Mouse (Mus musculus): ENCODE measurements around the gene Rmnd5b. TPM values are rescaled to one million over a fixed set of nuclear protein-coding genes. Genes with fewer than 3 reads are reported as not detected.

Rmnd5b gene
- polyA plus RNA-seq, 1 experiment from 2014 or later, result 25.1 TPM

GRCm38 (mm10) chr11:51649111-51649888 lies 13.6 kb upstream of the Rmnd5b start:
- WGBS (ENCODE audit: insufficient replicate concordance), result 32% methylated on average over 11 of the region's 11 CpGs
- Histone ChIP-seq H3K4me3 (replicated peaks) (peak overlapping the region; percentile 66), H3K27ac (no peak overlapping the region), H3K27me3 (peaks cover 58% of the 10 kb centered on the region), H3K36me3 (0 out of 2 replicates have a peak, but pooled peaks cover 3% of the 10 kb centered on the region), H3K9me3 (replicated peaks) (no peaks in the 10 kb centered on the region), H3K4me1 (replicated peaks) (peaks cover 35% of the 10 kb centered on the region), H3K9ac (peak overlapping the region; percentile 68; the same call in 1 of the 2 replicates), H3K4me2 (peak overlapping the region; percentile 81)
- DNase-seq (no peak), ATAC-seq (ENCODE audit: low read depth) (no peak)

- 38% methylated on average over 3 of the region's 3 CpGs for whole genome bisulfite sequencing (ENCODE audit: insufficient replicate concordance)
- DNase-seq (no peak), ATAC-seq (ENCODE audit: low read depth) (no peak)
- Histone ChIP-seq H3K4me3 (replicated peaks) (no peak overlapping the region), H3K27me3 (peaks cover 58% of the 10 kb centered on the region), H3K36me3 (0 out of 2 replicates have a peak, but pooled peaks cover 3% of the 10 kb centered on the region), H3K27ac (no peak overlapping the region), H3K9ac (peak overlapping the region; percentile 17; the same call in 1 of the 2 replicates), H3K4me1 (replicated peaks) (peaks cover 39% of the 10 kb centered on the region), H3K9me3 (replicated peaks) (no peaks in the 10 kb centered on the region), H3K4me2 (no peak overlapping the region)
Observed at GRCm38 (mm10) chr11:51648566-51648965, 12.9 kb upstream of the Rmnd5b start.

GRCm38 (mm10) chr11:51646751-51647667 lies 11.3 kb upstream of the Rmnd5b start:
- ATAC-seq (ENCODE audit: low read depth), result no peak
- Histone ChIP-seq H3K9ac (no peak overlapping the region), H3K9me3 (replicated peaks) (no peaks in the 10 kb centered on the region), H3K27ac (peak overlapping the region; percentile 20; the same call in 1 of the 2 replicates), H3K36me3 (0 out of 2 replicates have a peak, but pooled peaks cover 3% of the 10 kb centered on the region), H3K4me1 (replicated peaks) (peaks cover 42% of the 10 kb centered on the region), H3K4me2 (no peak overlapping the region), H3K27me3 (peaks cover 50% of the 10 kb centered on the region), H3K4me3 (replicated peaks) (no peak overlapping the region)
- no peak for DNase-seq
- 42% methylated on average over 15 of the region's 15 CpGs for WGBS (ENCODE audit: insufficient replicate concordance)

GRCm38 (mm10) chr11:51646245-51646644 lies 10.5 kb upstream of the Rmnd5b start:
- Histone ChIP-seq H3K4me1 (replicated peaks) (peaks cover 42% of the 10 kb centered on the region), H3K9me3 (replicated peaks) (no peaks in the 10 kb centered on the region), H3K27ac (no peak overlapping the region), H3K4me2 (no peak overlapping the region), H3K9ac (no peak overlapping the region), H3K36me3 (0 out of 2 replicates have a peak, but pooled peaks cover 3% of the 10 kb centered on the region), H3K4me3 (replicated peaks) (no peak overlapping the region), H3K27me3 (peaks cover 43% of the 10 kb centered on the region)
- ATAC-seq (ENCODE audit: low read depth) (no peak), DNase-seq (no peak)
- 58% methylated on average over 7 of the region's 7 CpGs for WGBS (ENCODE audit: insufficient replicate concordance)

- H3K9ac ChIP-seq, result no peak overlapping the region
- peaks cover 33% of the 10 kb centered on the region for H3K27me3 ChIP-seq
- H3K4me3 ChIP-seq (replicated peaks), result no peak overlapping the region
- no peak for DNase-seq
- H3K36me3 ChIP-seq, result 0 out of 2 replicates have a peak, but pooled peaks cover 3% of the 10 kb centered on the region
- no peaks in the 10 kb centered on the region for H3K9me3 ChIP-seq (replicated peaks)
- H3K4me2 ChIP-seq, result no peak overlapping the region
- peaks cover 32% of the 10 kb centered on the region for H3K4me1 ChIP-seq (replicated peaks)
- 84% methylated on average over 13 of the region's 13 CpGs for WGBS (ENCODE audit: insufficient replicate concordance)
- no peak overlapping the region for H3K27ac ChIP-seq
- no peak for ATAC-seq (ENCODE audit: low read depth)
Observed at GRCm38 (mm10) chr11:51645293-51645692, 9.6 kb upstream of the Rmnd5b start.

GRCm38 (mm10) chr11:51644217-51644616 lies 8.5 kb upstream of the Rmnd5b start:
- ATAC-seq (ENCODE audit: low read depth), result no peak
- no peak for DNase-seq
- Histone ChIP-seq H3K27ac (no peak overlapping the region), H3K9ac (no peak overlapping the region), H3K9me3 (replicated peaks) (no peaks in the 10 kb centered on the region), H3K27me3 (peaks cover 22% of the 10 kb centered on the region), H3K36me3 (0 out of 2 replicates have a peak, but pooled peaks cover 3% of the 10 kb centered on the region), H3K4me2 (no peak overlapping the region; the same call in 1 of the 2 replicates), H3K4me3 (replicated peaks) (no peak overlapping the region), H3K4me1 (replicated peaks) (peaks cover 22% of the 10 kb centered on the region)
- 38% methylated on average over 16 of the region's 16 CpGs for WGBS (ENCODE audit: insufficient replicate concordance)

GRCm38 (mm10) chr11:51643761-51644160 lies 8.1 kb upstream of the Rmnd5b start:
- H3K4me2 ChIP-seq, result no peak overlapping the region; the same call in 1 of the 2 replicates
- H3K27me3 ChIP-seq, result peaks cover 18% of the 10 kb centered on the region
- no peaks in the 10 kb centered on the region for H3K9me3 ChIP-seq (replicated peaks)
- H3K4me1 ChIP-seq (replicated peaks), result peaks cover 18% of the 10 kb centered on the region
- no peak overlapping the region for H3K9ac ChIP-seq
- DNase-seq (no peak), ATAC-seq (ENCODE audit: low read depth) (no peak)
- 52% methylated on average over 15 of the region's 15 CpGs for WGBS (ENCODE audit: insufficient replicate concordance)
- H3K36me3 ChIP-seq, result 0 out of 2 replicates have a peak, but pooled peaks cover 3% of the 10 kb centered on the region
- H3K4me3 ChIP-seq (replicated peaks), result no peak overlapping the region
- no peak overlapping the region for H3K27ac ChIP-seq

GRCm38 (mm10) chr11:51643202-51643601 lies 7.5 kb upstream of the Rmnd5b start:
- whole genome bisulfite sequencing (ENCODE audit: insufficient replicate concordance), result 61% methylated on average over 9 of the region's 9 CpGs
- no peak for DNase-seq
- H3K4me1 ChIP-seq (replicated peaks), result peaks cover 21% of the 10 kb centered on the region
- 0 out of 2 replicates have a peak, but pooled peaks cover 3% of the 10 kb centered on the region for H3K36me3 ChIP-seq
- H3K27ac ChIP-seq, result no peak overlapping the region
- H3K9me3 ChIP-seq (replicated peaks), result no peaks in the 10 kb centered on the region
- H3K9ac ChIP-seq, result 0 out of 2 replicates have a peak overlapping the region, but pooled peaks have one; percentile 10
- H3K4me2 ChIP-seq, result no peak overlapping the region
- no peak for ATAC-seq (ENCODE audit: low read depth)
- H3K27me3 ChIP-seq, result peaks cover 12% of the 10 kb centered on the region
- H3K4me3 ChIP-seq (replicated peaks), result no peak overlapping the region

GRCm38 (mm10) chr11:51640748-51641147 lies 5.1 kb upstream of the Rmnd5b start:
- no peak for DNase-seq
- WGBS (ENCODE audit: insufficient replicate concordance), result 74% methylated on average over 7 of the region's 7 CpGs
- no peak for ATAC-seq (ENCODE audit: low read depth)
- Histone ChIP-seq H3K4me1 (replicated peaks) (peaks cover 31% of the 10 kb centered on the region), H3K9me3 (replicated peaks) (no peaks in the 10 kb centered on the region), H3K27ac (no peak overlapping the region), H3K9ac (no peak overlapping the region), H3K4me3 (replicated peaks) (no peak overlapping the region), H3K36me3 (0 out of 2 replicates have a peak, but pooled peaks cover 3% of the 10 kb centered on the region), H3K4me2 (no peak overlapping the region), H3K27me3 (peaks cover 10% of the 10 kb centered on the region)

- Histone ChIP-seq H3K27ac (no peak overlapping the region), H3K4me2 (peak overlapping the region; percentile 54), H3K9me3 (replicated peaks) (no peaks in the 10 kb centered on the region), H3K9ac (peak overlapping the region; percentile 42; the same call in 1 of the 2 replicates), H3K27me3 (0 out of 2 replicates have a peak, but pooled peaks cover 2% of the 10 kb centered on the region), H3K4me1 (replicated peaks) (peaks cover 47% of the 10 kb centered on the region), H3K36me3 (no peaks in the 10 kb centered on the region), H3K4me3 (replicated peaks) (no peak overlapping the region)
- DNase-seq (no peak), ATAC-seq (ENCODE audit: low read depth) (no peak)
- 50% methylated on average over 5 of the region's 5 CpGs for WGBS (ENCODE audit: insufficient replicate concordance)
Observed at GRCm38 (mm10) chr11:51638497-51638896, 2.8 kb upstream of the Rmnd5b start.

- no peak for ATAC-seq (ENCODE audit: low read depth)
- Histone ChIP-seq H3K27me3 (0 out of 2 replicates have a peak, but pooled peaks cover 2% of the 10 kb centered on the region), H3K36me3 (no peaks in the 10 kb centered on the region), H3K9me3 (replicated peaks) (no peaks in the 10 kb centered on the region), H3K27ac (no peak overlapping the region), H3K4me1 (replicated peaks) (peaks cover 49% of the 10 kb centered on the region), H3K4me2 (peak overlapping the region; percentile 54), H3K9ac (peak overlapping the region; percentile 42), H3K4me3 (replicated peaks) (peak overlapping the region; percentile 25)
- DNase-seq, result no peak
- 6% methylated on average over 17 of the region's 17 CpGs for WGBS (ENCODE audit: insufficient replicate concordance)
Observed at GRCm38 (mm10) chr11:51637971-51638414, 2.3 kb upstream of the Rmnd5b start.
